Mouse (Mus musculus) cerebellum, adult 2 months (tissue): Measurements from ENCODE around the gene Gm49318. TPM values are rescaled to one million over a fixed set of nuclear protein-coding genes. Genes with fewer than 3 reads are reported as not detected.
"Not testable (repeated sequence)": the region's sequence is repeated elsewhere in the genome, so short reads cannot be mapped to it uniquely, and the experiment has no call there.

ENCODE experiments used
- DNase-seq, 2 experiments: peaks; one replicate each; pipeline ENCODE4 v3.0.0; 2021
- H3K27ac ChIP-seq: fragments of 200-500 bp; 2 replicates; pipeline ENCODE4 v1.5.1; 2012; ENCODE audit warnings: low read length, control low read depth, inconsistent platforms; ENCODE audit not compliant: insufficient read depth
- H3K27me3 ChIP-seq: fragments of 200-500 bp; 2 replicates; pipeline ENCODE4 v1.6.1; 2012; ENCODE audit warnings: inconsistent platforms, mild to moderate bottlenecking, low read length, moderate library complexity; ENCODE audit not compliant: control insufficient read depth, insufficient read depth
- H3K4me1 ChIP-seq: fragments of 200-500 bp; 2 replicates; pipeline ENCODE4 v1.6.1; 2011; ENCODE audit warnings: low read length; ENCODE audit not compliant: control insufficient read depth, insufficient read depth
- H3K4me3 ChIP-seq: fragments of 200-500 bp; replicated peaks from 2 replicates; pipeline ENCODE3; 2011; ENCODE audit warnings: mild to moderate bottlenecking, low read depth, low read length, control low read depth; ENCODE audit not compliant: insufficient read depth
- CTCF ChIP-seq: fragments of 200-500 bp; IDR thresholded peaks from 2 replicates; pipeline ENCODE4 v1.5.1; 2011; ENCODE audit warnings: low read depth, mild to moderate bottlenecking, control low read depth, low read length, moderate library complexity, borderline replicate concordance; ENCODE audit not compliant: insufficient read depth
- POLR2A ChIP-seq: fragments of 200-500 bp; IDR thresholded peaks from 2 replicates; pipeline ENCODE4 v1.6.1; 2011; ENCODE audit warnings: low read length, control low read depth, borderline replicate concordance; ENCODE audit not compliant: insufficient read depth
- WGBS: fragments of 180-500 bp; shearing (Covaris S2); methylation state at CpG from one replicate; pipeline ENCODE4 v1.1.7; 2018; 5-methylcytosine and 5-hydroxymethylcytosine counted together
- polyA plus RNA-seq: library from polyadenylated mRNA; depleted of rRNA; stranded (reverse); fragments of >200 nt; gene quantifications from 2 replicates; pipeline ENCODE4 v1.2.3, GENCODE M21; 2012

Gene Gm49318
- polyA plus RNA-seq, 1 experiment: not detected

GRCm38 (mm10) chr9:22086012-22086411 is 15.0 kb upstream of the Gm49318 start:
- Histone ChIP-seq H3K27me3 (no peaks in the 10 kb centered on the region), H3K4me1 (peaks cover 8% of the 10 kb centered on the region; the same call in 1 of the 2 replicates), H3K27ac (no peak overlapping the region), H3K4me3 (peak overlapping the region; percentile 78)
- 79% methylated on average over 6 of the region's 6 CpGs for WGBS
- no peak for DNase-seq
- TF ChIP-seq POLR2A (no peak), CTCF (no peak)

GRCm38 (mm10) chr9:22085022-22085834 is 14.2 kb upstream of the Gm49318 start, which contains the start of gene Ecsit:
Ecsit (minus strand) TSS chr9:22085438.
- H3K27ac ChIP-seq: peak within 1 kb of the TSS; percentile 68
- DNase-seq: peak; percentile 96 to 98
- under 1% methylated on average over 48 of the region's 48 CpGs for WGBS

GRCm38 (mm10) chr9:22084667-22085021 is 13.6 kb upstream of the Gm49318 start:
- Histone ChIP-seq H3K27me3 (no peaks in the 10 kb centered on the region), H3K4me1 (peaks cover 8% of the 10 kb centered on the region; the same call in 1 of the 2 replicates), H3K27ac (peak overlapping the region; percentile 68; the same call in 1 of the 2 replicates), H3K4me3 (peak overlapping the region; percentile 73)
- TF ChIP-seq POLR2A: no peak
- TF ChIP-seq CTCF: no peak
- 17% methylated on average over 4 of the region's 4 CpGs for WGBS
- no peak for DNase-seq

More at GRCm38 (mm10) chr9:22085022-22085834, 14.2 kb upstream of the Gm49318 start, which contains the start of gene Ecsit:
- TF ChIP-seq CTCF (no peak), POLR2A (peak; percentile 78; the same call in 1 of the 2 replicates)
- no peaks in the 10 kb centered on the region for H3K27me3 ChIP-seq
- H3K4me1 ChIP-seq: peaks cover 8% of the 10 kb centered on the region; the same call in 1 of the 2 replicates
- peak within 1 kb of the TSS; percentile 78 for H3K4me3 ChIP-seq

- Histone ChIP-seq H3K4me1 (no peaks in the 10 kb centered on the region), H3K4me3 (no peak overlapping the region), H3K27ac (no peak overlapping the region), H3K27me3 (no peaks in the 10 kb centered on the region)
- TF ChIP-seq CTCF (no peak), POLR2A (no peak)
- WGBS: 93% methylated on average over 23 of the region's 23 CpGs
- no peak for DNase-seq
These were observed 5.2 kb upstream of the Gm49318 start for GRCm38 (mm10) chr9:22076223-22076622.

- not testable (repeated sequence) for H3K27me3 ChIP-seq, DNase-seq
These were observed 4.7 kb upstream of the Gm49318 start for GRCm38 (mm10) chr9:22075778-22076177.

GRCm38 (mm10) chr9:22072276-22072675 is 1.2 kb upstream of the Gm49318 start:
- WGBS: 68% methylated on average over 4 of the region's 4 CpGs

More at GRCm38 (mm10) chr9:22075778-22076177, 4.7 kb upstream of the Gm49318 start:
- H3K4me1 ChIP-seq, H3K27ac ChIP-seq, H3K4me3 ChIP-seq: not testable (repeated sequence)
- WGBS: 84% methylated on average over 5 of the region's 5 CpGs

GRCm38 (mm10) chr9:22069881-22070553 is 1.0 kb downstream of the Gm49318 start:
- TF ChIP-seq CTCF: peak; percentile 50; the same call in 1 of the 2 replicates
- TF ChIP-seq POLR2A: no peak
- Histone ChIP-seq H3K4me1 (peaks cover 34% of the 10 kb centered on the region), H3K4me3 (peak overlapping the region; percentile 57), H3K27ac (no peak overlapping the region), H3K27me3 (no peaks in the 10 kb centered on the region)
- WGBS: 27% methylated on average over 4 of the region's 4 CpGs
- DNase-seq: peak in 1 of 2 experiments; percentile 21

More at GRCm38 (mm10) chr9:22072276-22072675, 1.2 kb upstream of the Gm49318 start:
- Histone ChIP-seq H3K4me3 (no peak overlapping the region), H3K27ac (peak overlapping the region; percentile 2; the same call in 1 of the 2 replicates), H3K27me3 (no peaks in the 10 kb centered on the region), H3K4me1 (peaks cover 17% of the 10 kb centered on the region)
- TF ChIP-seq CTCF (no peak), POLR2A (no peak)
- no peak for DNase-seq
